Comparison of ENCODE assay signal across 9 mouse cellular contexts in genomic region chr17:36824005-36824404, GRCm38 (mm10). TPM values are rescaled to one million over a fixed set of nuclear protein-coding genes. Genes with fewer than 3 reads are reported as not detected.
DNase-seq lines count a peak whose midpoint lies in the region; ATAC-seq and TF ChIP-seq lines count a peak whose summit lies in the region.
"Had no signal": no experiment of that assay in that cellular context is flagged by ENCODE, and none has a peak within 500 bp of the region (broad histone marks: within the 10 kb centered on the region; RNA-seq: fewer than 3 reads in every experiment).

No protein-coding gene starts in this region.

- H3K9ac ChIP-seq in liver, embryonic 12.5 days: no peak overlapping the region
- H3K9ac ChIP-seq in intestine, embryonic 14.5 days (ENCODE audit: low read length): no peak overlapping the region
- no peak overlapping the region for H3K9ac ChIP-seq in limb, embryonic 14.5 days (ENCODE audit: low read depth, low read length, severe bottlenecking)

- no peak for TF ChIP-seq POLR2A in embryonic fibroblast, embryonic 13.5 days (IDR thresholded peaks at IDR 0.05; ENCODE audit: low read depth, low read length)
- no peak for TF ChIP-seq POLR2A in limb, embryonic 14.5 days (IDR thresholded peaks at IDR 0.05; ENCODE audit: borderline replicate concordance, extremely low read depth, insufficient read depth, insufficient read length)

- peak; percentile 78; the same call in 1 of the 2 replicates for TF ChIP-seq CTCF in embryonic fibroblast, embryonic 13.5 days (IDR thresholded peaks at IDR 0.05; ENCODE audit: borderline replicate concordance, insufficient read depth, low read length)

- H3K36me3 ChIP-seq in liver, embryonic 12.5 days: no peaks in the 10 kb centered on the region
- H3K36me3 ChIP-seq in intestine, embryonic 14.5 days (ENCODE audit: control insufficient read depth, insufficient read depth, low read length): no peaks in the 10 kb centered on the region
- no peaks in the 10 kb centered on the region for H3K36me3 ChIP-seq in limb, embryonic 14.5 days (ENCODE audit: control insufficient read depth, insufficient read depth, low read length)

- DNase-seq in liver: peak; percentile 71
- DNase-seq in R1 (ENCODE audit: low read depth, low spot score): peak; percentile 75
- peak; percentile 74 for DNase-seq in intestine, embryonic 14.5 days (ENCODE audit: low spot score)
- peak; percentile 39 for DNase-seq in limb, embryonic 14.5 days (ENCODE audit: low spot score)
- DNase-seq in ovary, postnatal 14 days (ENCODE audit: low spot score): no peak

- H3K27ac ChIP-seq in liver, embryonic 12.5 days: no peak overlapping the region
- no peak overlapping the region for H3K27ac ChIP-seq in embryonic fibroblast, embryonic 13.5 days (ENCODE audit: insufficient read depth, low read length)
- H3K27ac ChIP-seq in intestine, embryonic 14.5 days (ENCODE audit: low read depth): no peak overlapping the region
- H3K27ac ChIP-seq in limb, embryonic 14.5 days (replicated peaks; ENCODE audit: low read depth, low read length): no peak overlapping the region
- H3K27ac ChIP-seq: macrophage had no signal

- no peak overlapping the region for H3K4me3 ChIP-seq in liver, embryonic 12.5 days
- no peak overlapping the region for H3K4me3 ChIP-seq in embryonic fibroblast, embryonic 13.5 days (ENCODE audit: insufficient read depth, low read length)
- no peak overlapping the region for H3K4me3 ChIP-seq in intestine, embryonic 14.5 days (ENCODE audit: low read depth, low read length)
- H3K4me3 ChIP-seq in limb, embryonic 14.5 days (replicated peaks; ENCODE audit: low read length): no peak overlapping the region

- no peaks in the 10 kb centered on the region for H3K9me3 ChIP-seq in liver, embryonic 12.5 days (replicated peaks)
- no peaks in the 10 kb centered on the region for H3K9me3 ChIP-seq in intestine, embryonic 14.5 days (ENCODE audit: control insufficient read depth, low read length)
- H3K9me3 ChIP-seq in limb, embryonic 14.5 days (ENCODE audit: control insufficient read depth, low read length): no peaks in the 10 kb centered on the region

- 0 out of 2 replicates have a peak, but pooled peaks cover 5% of the 10 kb centered on the region for H3K4me1 ChIP-seq in liver, embryonic 12.5 days
- no peaks in the 10 kb centered on the region; the same call in 1 of the 2 replicates for H3K4me1 ChIP-seq in embryonic fibroblast, embryonic 13.5 days (ENCODE audit: control insufficient read depth, insufficient read depth, low read length)
- H3K4me1 ChIP-seq in intestine, embryonic 14.5 days (replicated peaks; ENCODE audit: control insufficient read depth, insufficient read depth, low read length): no peaks in the 10 kb centered on the region
- H3K4me1 ChIP-seq in limb, embryonic 14.5 days (ENCODE audit: control insufficient read depth, insufficient read depth, low read length): no peaks in the 10 kb centered on the region

- 0 out of 2 replicates have a peak, but pooled peaks cover 5% of the 10 kb centered on the region for H3K27me3 ChIP-seq in liver, embryonic 12.5 days (replicated peaks)
- no peaks in the 10 kb centered on the region for H3K27me3 ChIP-seq in intestine, embryonic 14.5 days (replicated peaks; ENCODE audit: control insufficient read depth, insufficient read depth, low read length)
- no peaks in the 10 kb centered on the region for H3K27me3 ChIP-seq in limb, embryonic 14.5 days (ENCODE audit: control insufficient read depth, insufficient read depth, low read length)

- no peak overlapping the region for H3K4me2 ChIP-seq in liver, embryonic 12.5 days
- no peak overlapping the region for H3K4me2 ChIP-seq in intestine, embryonic 14.5 days (ENCODE audit: low read length)
- H3K4me2 ChIP-seq in limb, embryonic 14.5 days (replicated peaks; ENCODE audit: low read depth, low read length, severe bottlenecking): no peak overlapping the region

- no peak; the same call in 1 of the 2 replicates for ATAC-seq in liver, embryonic 12.5 days
- 0 out of 2 replicates have a peak, but pooled peaks have one; percentile 20 for ATAC-seq in intestine, embryonic 14.5 days (replicated peaks; ENCODE audit: low FRiP score, low TSS enrichment, low read depth)
- no peak for ATAC-seq in limb, embryonic 14.5 days (ENCODE audit: low FRiP score, low read depth)
- ATAC-seq in neutrophil, adult 5-6 weeks (ENCODE audit: extremely low read depth, insufficient number of reproducible peaks, low FRiP score, poor library complexity, severe bottlenecking): peak; percentile 65

RNA-seq across cellular contexts. Expression of gene H2-M10.6, which starts 12.0 kb away (rescaled TPM):
- polyA plus RNA-seq in liver, embryonic 12.5 days (2016; fragmentation: Nextera tagmentation; extraction: Ambion mirVana): not detected in 2 replicates
- polyA plus RNA-seq in embryonic fibroblast, embryonic 13.5 days (2011; ENCODE audit: insufficient read length, low read depth, missing spikeins): not detected in 2 replicates
- polyA plus RNA-seq in intestine, embryonic 14.5 days (2014; fragmentation: Nextera tagmentation; extraction: Ambion mirVana): not detected in 2 replicates
- polyA plus RNA-seq in limb, embryonic 14.5 days (2012; rRNA removed): not detected in 2 replicates
- not detected in 2 replicates for polyA plus RNA-seq in limb, embryonic 14.5 days (2014; fragmentation: Nextera tagmentation; extraction: Ambion mirVana)
- total RNA-seq in neutrophil, adult 5-6 weeks (2017): not detected in 2 replicates
- polyA plus RNA-seq: macrophage had no signal

RNA-seq across cellular contexts. Expression of gene Trim26, which starts 12.9 kb away (rescaled TPM):
- polyA plus RNA-seq in liver, embryonic 12.5 days (2016; fragmentation: Nextera tagmentation; extraction: Ambion mirVana): 14.4 and 16.2 TPM in 2 replicates
- polyA plus RNA-seq in embryonic fibroblast, embryonic 13.5 days (2011; ENCODE audit: insufficient read length, low read depth, missing spikeins): 46.6 and 49.5 TPM in 2 replicates
- 40.0 and 41.9 TPM in 2 replicates for polyA plus RNA-seq in intestine, embryonic 14.5 days (2014; fragmentation: Nextera tagmentation; extraction: Ambion mirVana)
- 41.0 and 43.5 TPM in 2 replicates for polyA plus RNA-seq in limb, embryonic 14.5 days (2012; rRNA removed)
- 33.9 and 38.1 TPM in 2 replicates for polyA plus RNA-seq in limb, embryonic 14.5 days (2014; fragmentation: Nextera tagmentation; extraction: Ambion mirVana)
- total RNA-seq in neutrophil, adult 5-6 weeks (2017): 81.9 and 95.2 TPM in 2 replicates

RNA-seq across cellular contexts. Expression of gene Trim15, which starts 43.0 kb away (rescaled TPM):
- 0.38 and 0.43 TPM in 2 replicates for polyA plus RNA-seq in liver, embryonic 12.5 days (2016; fragmentation: Nextera tagmentation; extraction: Ambion mirVana)
- polyA plus RNA-seq in embryonic fibroblast, embryonic 13.5 days (2011; ENCODE audit: insufficient read length, low read depth, missing spikeins): not detected in 2 replicates
- polyA plus RNA-seq in intestine, embryonic 14.5 days (2014; fragmentation: Nextera tagmentation; extraction: Ambion mirVana): 1.2 and 1.3 TPM in 2 replicates
- not detected in 2 replicates for polyA plus RNA-seq in limb, embryonic 14.5 days (2012; rRNA removed)
- 0.18 and 0.21 TPM in 2 replicates for polyA plus RNA-seq in limb, embryonic 14.5 days (2014; fragmentation: Nextera tagmentation; extraction: Ambion mirVana)
- total RNA-seq in neutrophil, adult 5-6 weeks (2017): not detected in 2 replicates
- polyA plus RNA-seq: macrophage had no signal

RNA-seq across cellular contexts. Expression of gene Trim10, which starts 45.4 kb away (rescaled TPM):
- 227 and 235 TPM in 2 replicates for polyA plus RNA-seq in liver, embryonic 12.5 days (2016; fragmentation: Nextera tagmentation; extraction: Ambion mirVana)
- polyA plus RNA-seq in embryonic fibroblast, embryonic 13.5 days (2011; ENCODE audit: insufficient read length, low read depth, missing spikeins): not detected in 2 replicates
- polyA plus RNA-seq in intestine, embryonic 14.5 days (2014; fragmentation: Nextera tagmentation; extraction: Ambion mirVana): 0.97 and 1.6 TPM in 2 replicates
- polyA plus RNA-seq in limb, embryonic 14.5 days (2012; rRNA removed): 0.67 and 0.91 TPM in 2 replicates
- 2.7 and 3.1 TPM in 2 replicates for polyA plus RNA-seq in limb, embryonic 14.5 days (2014; fragmentation: Nextera tagmentation; extraction: Ambion mirVana)
- 4.7 and 6.0 TPM in 2 replicates for total RNA-seq in neutrophil, adult 5-6 weeks (2017)
- polyA plus RNA-seq: macrophage had no signal

RNA-seq across cellular contexts. Expression of gene H2-M10.5, which starts 51.3 kb away (rescaled TPM):
- not detected in 2 replicates for polyA plus RNA-seq in liver, embryonic 12.5 days (2016; fragmentation: Nextera tagmentation; extraction: Ambion mirVana)
- polyA plus RNA-seq in embryonic fibroblast, embryonic 13.5 days (2011; ENCODE audit: insufficient read length, low read depth, missing spikeins): not detected in 2 replicates
- polyA plus RNA-seq in intestine, embryonic 14.5 days (2014; fragmentation: Nextera tagmentation; extraction: Ambion mirVana): not detected in 2 replicates
- polyA plus RNA-seq in limb, embryonic 14.5 days (2012; rRNA removed): not detected in 2 replicates
- polyA plus RNA-seq in limb, embryonic 14.5 days (2014; fragmentation: Nextera tagmentation; extraction: Ambion mirVana): not detected in 2 replicates
- not detected in 2 replicates for total RNA-seq in neutrophil, adult 5-6 weeks (2017)
- polyA plus RNA-seq: macrophage had no signal

Comparison
In these comparisons a context has a peak if more than half of its experiments do, and no peak if none do; other contexts are left out.
1. ATAC-seq: peak in intestine, embryonic 14.5 days (single experiment) and neutrophil, adult 5-6 weeks (single experiment); none in liver, embryonic 12.5 days (single experiment) and limb, embryonic 14.5 days (single experiment).